Mouse (Mus musculus) cerebellum, adult 2 months (tissue): Measurements from ENCODE around the gene Abca17.
A peak's percentile ranks its signal among the peaks of the same experiment; 100 is the strongest.

Experiments used
- CTCF ChIP-seq: fragments of 200-500 bp; IDR thresholded peaks from 2 replicates; pipeline ENCODE4 v1.5.1; 2011; ENCODE audit warnings: low read depth, mild to moderate bottlenecking, control low read depth, low read length, moderate library complexity, borderline replicate concordance; ENCODE audit not compliant: insufficient read depth
- POLR2A ChIP-seq: fragments of 200-500 bp; IDR thresholded peaks from 2 replicates; pipeline ENCODE4 v1.6.1; 2011; ENCODE audit warnings: low read length, control low read depth, borderline replicate concordance; ENCODE audit not compliant: insufficient read depth

- TF ChIP-seq CTCF = peak; percentile 67
- TF ChIP-seq POLR2A = no peak
Observed at GRCm38 (mm10) chr17:24236921-24237320, 113.9 kb downstream of the Abca17 start.
